15 mouse cellular contexts compared by ENCODE assay signal in the genomic region with DNA sequence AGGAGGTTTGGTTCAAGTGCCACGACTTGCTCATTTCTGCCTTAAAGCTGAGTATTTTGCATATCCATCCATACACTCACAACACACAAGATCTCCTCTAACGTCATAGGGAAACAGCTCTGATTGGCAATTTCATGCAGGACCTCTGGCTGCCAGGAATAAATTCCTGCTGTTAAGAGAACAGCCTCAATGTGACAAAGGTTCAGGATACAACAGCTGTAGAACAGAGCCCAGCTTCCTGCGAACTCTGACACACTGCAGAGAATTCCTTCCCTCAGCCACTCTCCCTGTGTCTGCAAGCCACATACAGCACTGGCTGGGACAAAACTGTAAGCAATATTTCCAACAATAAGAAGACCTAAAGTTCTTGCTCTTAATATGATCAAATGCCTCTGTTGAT.
"Had no signal": no experiment of that assay in that cellular context is flagged by ENCODE, and none has a peak within 500 bp of the region (broad histone marks: within the 10 kb centered on the region; RNA-seq: fewer than 3 reads in every experiment).

No protein-coding gene starts in this region.

- H3K4me2 ChIP-seq: kidney, embryonic 15.5 days; limb, embryonic 15.5 days; liver, embryonic 12.5 days; lung, embryonic 15.5 days; neural tube, embryonic 15.5 days had no signal

- DNase-seq: kidney, adult 11 months; left cerebral cortex, postnatal 4 days; lung, postnatal 4 days; midbrain, embryonic 14.5 days; right cerebral cortex, adult 18-20 months; right cerebral cortex, postnatal 25 days; thymus, postnatal 4 days had no signal

- H3K4me1 ChIP-seq: liver, embryonic 12.5 days; lung, embryonic 15.5 days had no signal

- H3K27me3 ChIP-seq: kidney, embryonic 15.5 days; limb, embryonic 15.5 days; liver, embryonic 12.5 days; lung, embryonic 15.5 days; neural tube, embryonic 15.5 days had no signal

- H3K27ac ChIP-seq: kidney, embryonic 15.5 days; limb, embryonic 15.5 days; liver, embryonic 12.5 days; lung, embryonic 15.5 days; midbrain, embryonic 10.5 days; neural tube, embryonic 15.5 days; stomach, postnatal 0 days had no signal

- H3K9me3 ChIP-seq: kidney, embryonic 15.5 days; limb, embryonic 15.5 days; liver, embryonic 12.5 days; lung, embryonic 15.5 days; midbrain, embryonic 10.5 days; neural tube, embryonic 15.5 days had no signal

- ATAC-seq: liver, embryonic 12.5 days had no signal

- H3K9ac ChIP-seq: kidney, embryonic 15.5 days; limb, embryonic 15.5 days; liver, embryonic 12.5 days; lung, embryonic 15.5 days; neural tube, embryonic 15.5 days had no signal

- H3K36me3 ChIP-seq: kidney, embryonic 15.5 days; limb, embryonic 15.5 days; liver, embryonic 12.5 days; lung, embryonic 15.5 days; midbrain, embryonic 10.5 days; neural tube, embryonic 15.5 days had no signal

- H3K4me3 ChIP-seq: kidney, embryonic 15.5 days; limb, embryonic 15.5 days; liver, embryonic 12.5 days; lung, embryonic 15.5 days; midbrain, embryonic 10.5 days; myocyte; neural tube, embryonic 15.5 days had no signal
